Mouse (Mus musculus): ENCODE results near the gene Dmrta2. TPM values are rescaled to one million over a fixed set of nuclear protein-coding genes. Genes with fewer than 3 reads are reported as not detected.

Gene Dmrta2
- polyA plus RNA-seq, 1 experiment from 2014 or later: 1.1 TPM

- no peak overlapping the region for H3K27ac ChIP-seq
- no peaks in the 10 kb centered on the region for H3K36me3 ChIP-seq (replicated peaks)
- 34% methylated on average over 6 of the region's 6 CpGs for WGBS
- ATAC-seq (replicated peaks): no peak
- H3K27me3 ChIP-seq (replicated peaks): peaks cover 72% of the 10 kb centered on the region
- no peak overlapping the region for H3K4me2 ChIP-seq
- H3K9me3 ChIP-seq: no peaks in the 10 kb centered on the region
- no peak overlapping the region for H3K4me3 ChIP-seq
- no peaks in the 10 kb centered on the region for H3K4me1 ChIP-seq
- H3K9ac ChIP-seq: no peak overlapping the region
Observed at GRCm38 (mm10) chr4:109989213-109989612, 11.4 kb downstream of the Dmrta2 start.

- ATAC-seq (replicated peaks): no peak
- H3K4me1 ChIP-seq: no peaks in the 10 kb centered on the region
- no peak overlapping the region for H3K4me2 ChIP-seq
- no peaks in the 10 kb centered on the region for H3K9me3 ChIP-seq
- no peak overlapping the region for H3K27ac ChIP-seq
- H3K4me3 ChIP-seq: no peak overlapping the region
- WGBS: 89% methylated on average over 1 of the region's 1 CpGs
- no peaks in the 10 kb centered on the region for H3K27me3 ChIP-seq (replicated peaks)
- no peak overlapping the region for H3K9ac ChIP-seq
- H3K36me3 ChIP-seq (replicated peaks): no peaks in the 10 kb centered on the region
Observed at GRCm38 (mm10) chr4:110006044-110006443, 28.2 kb downstream of the Dmrta2 start.

- H3K36me3 ChIP-seq (replicated peaks): no peaks in the 10 kb centered on the region
- no peak overlapping the region for H3K4me2 ChIP-seq
- no peak overlapping the region for H3K27ac ChIP-seq
- no peak for ATAC-seq (replicated peaks)
- 50% methylated on average over 9 of the region's 9 CpGs for WGBS
- no peak overlapping the region for H3K9ac ChIP-seq
- peaks cover 4% of the 10 kb centered on the region for H3K4me1 ChIP-seq
- peaks cover 13% of the 10 kb centered on the region for H3K27me3 ChIP-seq (replicated peaks)
- no peaks in the 10 kb centered on the region for H3K9me3 ChIP-seq
- H3K4me3 ChIP-seq: no peak overlapping the region
Observed at GRCm38 (mm10) chr4:110019145-110019544, 41.3 kb downstream of the Dmrta2 start.

- H3K27ac ChIP-seq: no peak overlapping the region
- peak overlapping the region; percentile 28 for H3K4me3 ChIP-seq
- no peaks in the 10 kb centered on the region for H3K9me3 ChIP-seq
- H3K9ac ChIP-seq: peak overlapping the region; percentile 27; the same call in 1 of the 2 replicates
- 9% methylated on average over 12 of the region's 12 CpGs for WGBS
- peaks cover 13% of the 10 kb centered on the region for H3K27me3 ChIP-seq (replicated peaks)
- peak; percentile 43 for ATAC-seq (replicated peaks)
- no peaks in the 10 kb centered on the region for H3K36me3 ChIP-seq (replicated peaks)
- peaks cover 4% of the 10 kb centered on the region for H3K4me1 ChIP-seq
- peak overlapping the region; percentile 57 for H3K4me2 ChIP-seq
Observed at GRCm38 (mm10) chr4:110020255-110020654, 42.4 kb downstream of the Dmrta2 start.

- peaks cover 13% of the 10 kb centered on the region for H3K27me3 ChIP-seq (replicated peaks)
- H3K9ac ChIP-seq: peak overlapping the region; percentile 30; the same call in 1 of the 2 replicates
- 17% methylated on average over 25 of the region's 25 CpGs for WGBS
- H3K9me3 ChIP-seq: no peaks in the 10 kb centered on the region
- 0 out of 2 replicates have a peak overlapping the region, but pooled peaks have one; percentile 16 for H3K4me3 ChIP-seq
- peaks cover 4% of the 10 kb centered on the region for H3K4me1 ChIP-seq
- H3K4me2 ChIP-seq: peak overlapping the region; percentile 44
- no peak overlapping the region for H3K27ac ChIP-seq
- peak; percentile 75 for ATAC-seq (replicated peaks)
- H3K36me3 ChIP-seq (replicated peaks): no peaks in the 10 kb centered on the region
Observed at GRCm38 (mm10) chr4:110021956-110022625, 44.2 kb downstream of the Dmrta2 start.

- no peak overlapping the region for H3K4me3 ChIP-seq
- WGBS: 57% methylated on average over 6 of the region's 6 CpGs
- no peak overlapping the region for H3K9ac ChIP-seq
Observed at GRCm38 (mm10) chr4:110028461-110029188, 50.8 kb downstream of the Dmrta2 start.

GRCm38 (mm10) chr4:110029446-110029845, 51.6 kb downstream of the Dmrta2 start:
- WGBS: 86% methylated on average over 1 of the region's 1 CpGs
- no peaks in the 10 kb centered on the region for H3K9me3 ChIP-seq
- no peaks in the 10 kb centered on the region for H3K36me3 ChIP-seq (replicated peaks)
- no peak overlapping the region for H3K4me3 ChIP-seq
- no peak overlapping the region for H3K9ac ChIP-seq
- H3K27ac ChIP-seq: no peak overlapping the region
- no peaks in the 10 kb centered on the region for H3K27me3 ChIP-seq (replicated peaks)
- H3K4me1 ChIP-seq: no peaks in the 10 kb centered on the region
- no peak for ATAC-seq (replicated peaks)
- no peak overlapping the region for H3K4me2 ChIP-seq

More at GRCm38 (mm10) chr4:110028461-110029188, 50.8 kb downstream of the Dmrta2 start:
- Histone ChIP-seq H3K4me1 (no peaks in the 10 kb centered on the region), H3K4me2 (no peak overlapping the region), H3K27me3 (replicated peaks) (no peaks in the 10 kb centered on the region), H3K9me3 (no peaks in the 10 kb centered on the region), H3K36me3 (replicated peaks) (no peaks in the 10 kb centered on the region), H3K27ac (no peak overlapping the region)
- ATAC-seq (replicated peaks): peak; percentile 82
